Comparison of ENCODE assay signal across 8 mouse cellular contexts in the genomic region with DNA sequence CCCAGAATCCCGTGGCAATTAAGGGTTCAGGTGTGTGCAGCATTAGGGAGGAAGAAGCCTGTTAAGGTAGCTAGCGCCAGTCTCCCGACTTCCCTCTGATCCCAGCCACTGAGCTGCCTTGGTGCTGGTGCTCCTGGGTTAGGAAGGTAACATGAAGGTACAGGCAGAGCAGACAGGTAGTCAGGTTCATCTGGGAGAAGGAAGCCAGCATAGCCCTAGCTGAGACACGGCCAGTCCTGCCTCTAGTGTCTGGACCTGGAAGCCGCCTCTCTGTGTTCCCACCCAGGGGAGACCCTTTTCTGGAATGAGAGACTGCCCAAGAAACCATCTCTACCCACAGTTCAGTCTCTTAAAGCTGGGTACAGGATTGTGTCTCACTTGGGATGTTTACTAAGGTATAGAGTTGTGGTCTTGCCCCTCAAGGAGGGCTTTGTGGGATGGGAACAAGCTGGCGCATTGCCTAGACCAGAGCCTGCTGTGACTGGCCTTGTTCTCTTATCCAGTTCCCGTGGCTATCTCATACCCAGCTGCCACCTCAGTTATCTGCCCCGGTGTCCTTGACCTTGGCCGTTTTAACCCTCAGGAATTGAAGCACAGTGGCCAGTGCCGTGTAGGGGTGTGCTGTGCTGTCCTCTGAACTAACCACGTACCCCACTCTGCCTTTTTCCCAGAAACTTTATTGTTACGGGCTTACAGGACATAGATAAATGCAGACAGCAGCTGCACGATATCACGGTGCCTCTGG. TPM values are rescaled to one million over a fixed set of nuclear protein-coding genes. Genes with fewer than 3 reads are reported as not detected.
A peak's percentile ranks its signal among the peaks of the same experiment; 100 is the strongest.
DNase-seq lines count a peak whose midpoint lies in the region; ATAC-seq lines count a peak whose summit lies in the region.

No protein-coding gene starts in this region.

- H3K9me3 ChIP-seq in lung, embryonic 15.5 days, result no peaks in the 10 kb centered on the region
- H3K9me3 ChIP-seq in forebrain, embryonic 11.5 days (ENCODE audit: control insufficient read depth, low read length), result no peaks in the 10 kb centered on the region
- no peaks in the 10 kb centered on the region for H3K9me3 ChIP-seq in limb, embryonic 12.5 days
- H3K9me3 ChIP-seq in stomach, embryonic 15.5 days, result no peaks in the 10 kb centered on the region

- peak overlapping the region; percentile 94; the same call in 1 of the 2 replicates for H3K9ac ChIP-seq in lung, embryonic 15.5 days
- no peak overlapping the region; the same call in 1 of the 2 replicates for H3K9ac ChIP-seq in forebrain, embryonic 11.5 days (ENCODE audit: low read length)
- peak overlapping the region; percentile 87; the same call in 1 of the 2 replicates for H3K9ac ChIP-seq in limb, embryonic 12.5 days (replicated peaks)
- 0 out of 2 replicates have a peak overlapping the region, but pooled peaks have one; percentile 87 for H3K9ac ChIP-seq in stomach, embryonic 15.5 days

- H3K27me3 ChIP-seq in lung, embryonic 15.5 days, result no peaks in the 10 kb centered on the region
- H3K27me3 ChIP-seq in forebrain, embryonic 11.5 days (ENCODE audit: control insufficient read depth, insufficient read depth, low read length), result no peaks in the 10 kb centered on the region
- H3K27me3 ChIP-seq in limb, embryonic 12.5 days, result no peaks in the 10 kb centered on the region
- no peaks in the 10 kb centered on the region for H3K27me3 ChIP-seq in stomach, embryonic 15.5 days (replicated peaks)

- peaks cover 11% of the 10 kb centered on the region for H3K4me1 ChIP-seq in lung, embryonic 15.5 days
- H3K4me1 ChIP-seq in forebrain, embryonic 11.5 days (replicated peaks; ENCODE audit: control insufficient read depth, insufficient read depth, low read length), result peaks cover 8% of the 10 kb centered on the region
- peaks cover 14% of the 10 kb centered on the region for H3K4me1 ChIP-seq in limb, embryonic 12.5 days (replicated peaks)
- peaks cover 7% of the 10 kb centered on the region for H3K4me1 ChIP-seq in stomach, embryonic 15.5 days

- DNase-seq in lung, postnatal 36 days, result no peak
- DNase-seq in forebrain, embryonic 11.5 days (ENCODE audit: low spot score), result no peak
- DNase-seq in spleen, postnatal 4 days (ENCODE audit: low spot score in 2 of 2), result no peak
- DNase-seq in frontal cortex, postnatal 36 days (ENCODE audit: low spot score in 2 of 2), result no peak

- H3K27ac ChIP-seq in lung, embryonic 15.5 days, result no peak overlapping the region
- no peak overlapping the region for H3K27ac ChIP-seq in forebrain, embryonic 11.5 days (ENCODE audit: low read depth, low read length)
- no peak overlapping the region for H3K27ac ChIP-seq in limb, embryonic 12.5 days
- H3K27ac ChIP-seq in stomach, embryonic 15.5 days, result no peak overlapping the region

- 86% methylated on average over 14 of the region's 14 CpGs for WGBS in lung, embryonic 15.5 days
- WGBS in forebrain, embryonic 11.5 days, result 87% methylated on average over 14 of the region's 14 CpGs
- 93% methylated on average over 14 of the region's 14 CpGs for WGBS in limb, embryonic 12.5 days
- 84% methylated on average over 14 of the region's 14 CpGs for WGBS in stomach, embryonic 15.5 days

- peak overlapping the region; percentile 99 for H3K4me3 ChIP-seq in lung, embryonic 15.5 days
- peak overlapping the region; percentile 91 for H3K4me3 ChIP-seq in forebrain, embryonic 11.5 days (ENCODE audit: low read depth, low read length)
- peak overlapping the region; percentile 94 for H3K4me3 ChIP-seq in limb, embryonic 12.5 days (replicated peaks)
- peak overlapping the region; percentile 95 for H3K4me3 ChIP-seq in stomach, embryonic 15.5 days (replicated peaks)

- H3K36me3 ChIP-seq in lung, embryonic 15.5 days, result peaks cover 34% of the 10 kb centered on the region
- peaks cover 2% of the 10 kb centered on the region; the same call in 1 of the 2 replicates for H3K36me3 ChIP-seq in forebrain, embryonic 11.5 days (ENCODE audit: control insufficient read depth, insufficient read depth, low read length)
- peaks cover 50% of the 10 kb centered on the region for H3K36me3 ChIP-seq in limb, embryonic 12.5 days
- peaks cover 26% of the 10 kb centered on the region for H3K36me3 ChIP-seq in stomach, embryonic 15.5 days

- no peak for ATAC-seq in lung, embryonic 15.5 days (ENCODE audit: borderline replicate concordance, extremely low read depth, low FRiP score, low TSS enrichment)
- no peak for ATAC-seq in forebrain, embryonic 11.5 days (replicated peaks; ENCODE audit: low FRiP score)
- no peak for ATAC-seq in limb, embryonic 12.5 days (ENCODE audit: insufficient number of reproducible peaks, insufficient read depth, low FRiP score, low TSS enrichment, low read depth)
- no peak for ATAC-seq in stomach, embryonic 15.5 days (ENCODE audit: insufficient read depth, low FRiP score, low read depth)
- no peak for ATAC-seq in CD4-positive, CD25-positive, alpha-beta regulatory T cell, adult 4 months

- H3K4me2 ChIP-seq in lung, embryonic 15.5 days, result peak overlapping the region; percentile 94
- H3K4me2 ChIP-seq in forebrain, embryonic 11.5 days (ENCODE audit: low read depth, low read length, severe bottlenecking), result peak overlapping the region; percentile 94
- peak overlapping the region; percentile 95 for H3K4me2 ChIP-seq in limb, embryonic 12.5 days
- peak overlapping the region; percentile 94 for H3K4me2 ChIP-seq in stomach, embryonic 15.5 days

RNA-seq across cellular contexts. Expression of gene Med10, which starts 8.9 kb away (rescaled TPM):
- 137 and 141 TPM in 2 replicates for polyA plus RNA-seq in lung, embryonic 15.5 days (2015; fragmentation: Nextera tagmentation; extraction: Ambion mirVana)
- polyA plus RNA-seq in forebrain, embryonic 11.5 days (2014; fragmentation: Nextera tagmentation; extraction: Ambion mirVana), result 163 and 180 TPM in 2 replicates
- 159 and 168 TPM in 2 replicates for polyA plus RNA-seq in limb, embryonic 12.5 days (2016; fragmentation: Nextera tagmentation; extraction: Ambion mirVana)
- 139 and 140 TPM in 2 replicates for polyA plus RNA-seq in stomach, embryonic 15.5 days (2015; fragmentation: Nextera tagmentation; extraction: Ambion mirVana)
- 100 to 1,000 TPM; 160 to 164 TPM for polyA plus RNA-seq in CD4-positive, CD25-positive, alpha-beta regulatory T cell, adult 4 months (2017; shearing (Covaris generic))
